Mouse (Mus musculus): ENCODE data around the gene Dkkl1. TPM values are rescaled to one million over a fixed set of nuclear protein-coding genes. Genes with fewer than 3 reads are reported as not detected.

Dkkl1 gene
- not detected for total RNA-seq (2023)

GRCm38 (mm10) chr7:45211851-45212251, at the start of gene Dkkl1:
Gene Dkkl1, minus strand, starts transcription at chr7:45212147.

GRCm38 (mm10) chr7:45240633-45241388, 28.9 kb upstream of the Dkkl1 start, which contains the start of gene Slc6a16:
Gene Slc6a16, plus strand, starts transcription at chr7:45241085.

GRCm38 (mm10) chr7:45238723-45239496, 27.0 kb upstream of the Dkkl1 start, which contains the start of gene Cd37:
Gene Cd37, minus strand, starts transcription at chr7:45239115.

GRCm38 (mm10) chr7:45215673-45216441, 3.9 kb upstream of the Dkkl1 start, which contains the start of gene Tead2:
Gene Tead2, plus strand, starts transcription at chr7:45215753.

GRCm38 (mm10) chr7:45204380-45205143, 7.4 kb downstream of the Dkkl1 start, which contains the start of gene Ccdc155:
Gene Ccdc155, minus strand, starts transcription at chr7:45204892.

GRCm38 (mm10) chr7:45180896-45181477, 31.0 kb downstream of the Dkkl1 start, which contains the start of gene Pth2:
Gene Pth2, plus strand, starts transcription at chr7:45180995.

GRCm38 (mm10) chr7:45179469-45179868, 32.5 kb downstream of the Dkkl1 start, which contains the start of gene Gfy:
Gene Gfy, minus strand, starts transcription at chr7:45179569.

GRCm38 (mm10) chr7:45163735-45164490, 48.0 kb downstream of the Dkkl1 start, which contains the start of gene Slc17a7:
Gene Slc17a7, plus strand, starts transcription at chr7:45163949.

Other genes with a start within 250 kb of the Dkkl1 start
- gene Cpt1c, start 237.3 kb downstream of the Dkkl1 start, total RNA-seq (2023): 0.18 TPM
- 153 TPM for gene Prmt1, start 225.6 kb downstream of the Dkkl1 start, total RNA-seq (2023)
- 157 TPM for gene Irf3, start 214.5 kb downstream of the Dkkl1 start, total RNA-seq (2023)
- 19.6 TPM for gene Bcl2l12, start 213.4 kb downstream of the Dkkl1 start, total RNA-seq (2023)
- 83.6 TPM for gene Scaf1, start 195.8 kb downstream of the Dkkl1 start, total RNA-seq (2023)
- 10.3 TPM for gene Rras, start 194.2 kb downstream of the Dkkl1 start, total RNA-seq (2023)
- gene Prr12, start 159.3 kb downstream of the Dkkl1 start, total RNA-seq (2023): 75.1 TPM
- 61.3 TPM for gene Nosip, start 149.7 kb downstream of the Dkkl1 start, total RNA-seq (2023)
- gene Prrg2, start 149.5 kb downstream of the Dkkl1 start, total RNA-seq (2023): 0.95 TPM
- 6.1 TPM for gene Rcn3, start 119.9 kb downstream of the Dkkl1 start, total RNA-seq (2023)
- 22.7 TPM for gene Fcgrt, start 108.3 kb downstream of the Dkkl1 start, total RNA-seq (2023)
- gene Rps11, start 87.7 kb downstream of the Dkkl1 start, total RNA-seq (2023): 3,211 TPM
- 5,433 TPM for gene Rpl13a, start 83.4 kb downstream of the Dkkl1 start, total RNA-seq (2023)
- not detected for gene Gm45713, start 75.9 kb downstream of the Dkkl1 start, total RNA-seq (2023)
- 299 TPM for gene Flt3l, start 75.7 kb downstream of the Dkkl1 start, total RNA-seq (2023)
- gene Pih1d1, start 57.8 kb downstream of the Dkkl1 start, total RNA-seq (2023): 38.5 TPM
- gene Aldh16a1, start 57.6 kb downstream of the Dkkl1 start, total RNA-seq (2023): 61.5 TPM
- not detected for gene Slc17a7, start 48.2 kb downstream of the Dkkl1 start, total RNA-seq (2023)
- not detected for gene Gfy, start 32.6 kb downstream of the Dkkl1 start, total RNA-seq (2023)
- not detected for gene Pth2, start 31.2 kb downstream of the Dkkl1 start, total RNA-seq (2023)
- not detected for gene Ccdc155, start 7.3 kb downstream of the Dkkl1 start, total RNA-seq (2023)
- not detected for gene Tead2, start 3.6 kb upstream of the Dkkl1 start, total RNA-seq (2023)
- gene Cd37, start 27.0 kb upstream of the Dkkl1 start, total RNA-seq (2023): 346 TPM
- gene Slc6a16, start 28.9 kb upstream of the Dkkl1 start, total RNA-seq (2023): not detected
- not detected for gene Slc6a21, start 65.4 kb upstream of the Dkkl1 start, total RNA-seq (2023)
- gene Trpm4, start 121.6 kb upstream of the Dkkl1 start, total RNA-seq (2023): 10.0 TPM
- gene Hrc, start 123.1 kb upstream of the Dkkl1 start, total RNA-seq (2023): not detected
- 0.47 TPM for gene Ppfia3, start 154.9 kb upstream of the Dkkl1 start, total RNA-seq (2023)
- gene Lin7b, start 158.4 kb upstream of the Dkkl1 start, total RNA-seq (2023): 2.6 TPM
- 701 TPM for gene Snrnp70, start 183.6 kb upstream of the Dkkl1 start, total RNA-seq (2023)
- not detected for gene Kcna7, start 193.5 kb upstream of the Dkkl1 start, total RNA-seq (2023)
- not detected for gene Ntf5, start 201.5 kb upstream of the Dkkl1 start, total RNA-seq (2023)
- not detected for gene Lhb, start 208.7 kb upstream of the Dkkl1 start, total RNA-seq (2023)
- gene Gys1, start 222.7 kb upstream of the Dkkl1 start, total RNA-seq (2023): 5.9 TPM
- gene Ruvbl2, start 225.9 kb upstream of the Dkkl1 start, total RNA-seq (2023): 50.8 TPM
- gene Ftl1, start 247.7 kb upstream of the Dkkl1 start, total RNA-seq (2023): 537 TPM